Mouse (Mus musculus) retina, embryonic 14.5 days (tissue): ENCODE data around the gene Col11a2.
A peak's percentile ranks its signal among the peaks of the same experiment; 100 is the strongest.

Experiments used
- DNase-seq: peaks from one replicate; pipeline ENCODE4 v3.0.0-alpha.2; 2015; ENCODE audit warnings: low spot score

Gene Col11a2

DNA sequence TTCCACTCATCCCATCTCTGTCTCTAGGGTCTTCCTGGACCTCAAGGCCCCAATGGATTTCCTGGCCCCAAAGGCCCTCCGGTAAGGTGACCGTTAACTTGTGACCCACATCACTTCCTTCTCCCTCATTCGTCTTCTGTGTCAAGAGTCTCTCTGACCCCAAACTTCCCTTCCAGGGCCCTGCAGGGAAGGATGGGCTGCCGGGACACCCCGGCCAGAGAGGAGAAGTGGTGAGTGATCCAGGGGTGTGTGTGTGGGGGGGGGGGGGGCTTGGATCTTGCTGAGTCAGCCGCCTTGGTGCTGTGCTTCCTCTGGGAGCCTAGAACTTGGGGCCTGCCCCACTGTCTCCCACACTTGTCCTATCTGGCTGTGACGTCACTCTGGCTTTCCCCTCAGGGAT, 18.0 kb downstream of the Col11a2 start:
- no peak for DNase-seq

DNA sequence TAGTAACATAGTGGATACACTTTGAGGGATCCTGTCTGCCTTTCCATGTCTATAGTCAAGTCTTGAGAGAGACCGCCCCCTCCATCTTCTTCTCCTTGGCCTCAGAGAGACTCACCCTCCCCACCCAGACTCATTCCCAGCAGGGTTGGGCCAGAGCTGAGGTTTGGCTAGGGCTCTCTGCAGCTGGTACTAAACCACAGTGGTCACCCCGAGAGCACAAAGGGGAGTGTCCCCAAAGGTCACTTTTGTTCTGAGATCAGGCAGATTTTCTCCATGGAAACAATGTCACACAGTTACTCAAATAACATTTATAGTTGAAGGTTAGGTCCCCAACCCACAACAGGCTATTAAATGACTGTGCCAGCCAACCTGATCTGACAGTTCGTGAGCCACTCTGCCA, 29.6 kb downstream of the Col11a2 start:
- no peak for DNase-seq

DNA sequence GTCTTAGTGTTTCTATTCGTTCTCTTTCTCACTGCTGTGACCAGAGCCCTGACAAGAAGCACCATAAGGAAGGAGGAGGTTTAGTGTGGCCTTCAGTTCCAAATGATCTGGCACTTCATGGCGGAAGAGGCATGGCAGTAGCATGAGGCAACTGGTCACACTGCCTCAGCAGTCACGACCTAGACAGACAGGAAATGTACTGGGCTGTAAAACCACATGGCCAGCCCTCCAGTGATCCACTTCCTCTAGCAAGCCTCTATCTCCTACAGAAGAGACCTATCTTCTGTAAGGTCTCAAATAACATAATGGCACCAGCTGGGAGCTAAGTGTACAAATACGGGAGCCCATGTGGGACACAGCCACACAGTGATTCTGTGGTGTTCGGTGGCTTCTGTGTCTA, 32.9 kb downstream of the Col11a2 start:
- DNase-seq: no peak

DNA sequence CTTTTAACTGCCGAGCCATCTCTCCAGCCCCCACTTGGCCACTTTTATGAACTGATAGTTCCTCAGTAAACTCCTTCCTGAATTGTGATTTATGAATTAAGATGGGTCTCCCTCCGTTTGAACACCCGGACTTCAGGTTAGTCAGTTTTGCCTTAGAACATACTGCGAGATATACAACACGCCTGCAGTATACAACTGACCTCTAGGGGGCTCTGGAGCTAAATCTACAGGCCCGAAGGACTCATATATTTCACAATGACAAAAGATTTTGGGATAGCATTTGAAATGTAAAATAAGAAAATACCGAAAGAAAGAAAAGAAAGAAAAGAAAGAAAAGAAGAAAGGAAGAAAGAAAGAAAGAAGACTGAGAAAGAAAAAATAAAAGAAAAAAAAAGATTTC, 36.0 kb downstream of the Col11a2 start:
- DNase-seq: peak; percentile 81

DNA sequence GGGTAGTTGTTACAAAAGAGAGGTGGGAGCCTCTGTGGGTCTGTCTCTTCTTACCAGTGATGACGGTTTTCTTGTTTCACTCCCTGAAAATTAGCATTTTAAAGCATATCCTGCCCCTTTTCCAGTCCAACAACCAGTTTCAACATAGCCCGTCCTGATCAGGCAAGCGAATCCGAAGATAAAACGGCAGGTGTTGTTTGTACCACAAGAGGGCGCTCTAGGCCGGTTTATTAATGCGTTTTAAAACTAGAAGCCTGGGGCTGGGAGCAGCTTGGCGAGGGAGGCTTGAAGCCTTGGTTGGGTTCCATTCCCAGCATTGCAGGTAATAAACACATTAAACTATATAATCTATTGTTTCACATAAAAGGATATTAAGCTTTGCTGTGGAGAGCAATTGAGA, 38.3 kb downstream of the Col11a2 start:
- peak; percentile 95 for DNase-seq

DNA sequence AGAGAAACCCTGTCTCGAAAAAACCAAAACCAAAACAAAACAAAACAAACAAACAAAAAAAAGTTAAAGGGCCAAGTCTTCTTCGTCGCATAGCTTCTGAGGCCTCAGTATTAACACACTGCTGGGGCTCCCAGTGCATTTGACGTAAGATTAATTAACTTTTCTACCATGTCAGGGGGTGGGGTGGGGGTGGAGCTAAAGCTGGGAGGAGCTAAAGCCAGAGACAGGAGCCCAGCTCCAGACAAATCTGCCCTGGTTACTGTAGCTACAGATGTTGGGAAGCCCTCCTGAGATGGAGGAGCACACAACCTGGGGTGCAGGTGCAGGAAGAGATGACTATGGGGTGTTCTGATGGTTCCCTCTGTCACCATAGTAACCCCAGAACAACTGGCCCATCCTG, 38.9 kb downstream of the Col11a2 start:
- DNase-seq: no peak

DNA sequence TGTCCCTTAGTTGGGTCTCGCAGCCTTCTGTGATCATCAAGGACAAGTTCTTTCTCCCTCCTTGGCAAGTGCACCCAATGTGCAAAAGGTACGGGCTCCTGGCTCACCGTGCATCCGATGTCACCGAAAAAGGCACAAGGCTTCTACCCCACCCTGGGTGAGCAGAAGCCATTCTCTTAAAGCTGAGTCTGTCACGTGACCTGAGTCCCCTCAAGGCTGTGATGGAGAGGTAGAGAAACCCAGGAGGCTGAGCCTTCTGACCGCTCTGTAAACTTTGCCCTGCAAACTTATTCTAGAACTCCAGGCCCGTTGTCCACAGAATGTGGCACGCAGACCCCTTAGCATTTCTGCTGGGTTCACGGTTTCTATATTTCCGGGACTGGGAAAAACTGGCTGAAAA, 39.8 kb downstream of the Col11a2 start:
- DNase-seq: no peak

DNA sequence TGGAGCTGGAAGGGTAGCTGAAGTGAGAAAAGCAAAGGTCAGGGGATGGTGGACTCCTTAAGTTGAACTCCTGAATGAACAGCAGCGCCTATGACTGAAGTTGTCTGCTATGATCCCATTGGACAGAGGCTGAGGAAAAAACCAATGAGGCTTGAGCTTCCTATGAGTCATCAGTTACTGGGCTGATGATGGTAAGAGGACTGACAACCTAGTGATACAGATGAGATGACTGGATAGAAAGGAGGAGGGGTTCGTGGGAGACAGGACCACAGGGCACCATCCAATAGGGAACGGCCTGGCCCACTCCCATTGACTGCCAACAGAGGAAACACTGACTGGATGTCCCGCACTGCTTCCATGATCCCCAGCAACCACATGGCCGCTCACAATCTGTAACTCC, 40.4 kb downstream of the Col11a2 start:
- peak; percentile 55 for DNase-seq

DNA sequence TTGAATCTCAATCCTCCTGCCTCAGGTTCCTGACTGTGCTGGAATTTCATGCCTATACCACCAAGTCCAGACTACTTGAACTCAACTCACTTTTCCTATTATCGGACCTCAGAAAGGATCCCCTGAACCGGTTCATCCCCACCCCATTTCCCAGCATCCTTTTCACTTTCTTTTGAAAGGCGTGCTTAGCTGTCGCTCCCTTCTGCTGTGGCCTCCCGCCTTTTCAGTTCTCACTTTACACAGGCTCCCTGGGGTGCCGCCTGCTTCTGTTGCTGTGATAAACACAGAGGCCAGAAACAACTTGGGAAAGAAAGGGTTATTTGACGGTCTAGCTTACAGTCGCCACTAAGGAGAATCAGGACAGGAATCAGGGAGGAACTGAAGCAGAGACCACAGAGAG, 43.9 kb downstream of the Col11a2 start:
- DNase-seq: no peak

DNA sequence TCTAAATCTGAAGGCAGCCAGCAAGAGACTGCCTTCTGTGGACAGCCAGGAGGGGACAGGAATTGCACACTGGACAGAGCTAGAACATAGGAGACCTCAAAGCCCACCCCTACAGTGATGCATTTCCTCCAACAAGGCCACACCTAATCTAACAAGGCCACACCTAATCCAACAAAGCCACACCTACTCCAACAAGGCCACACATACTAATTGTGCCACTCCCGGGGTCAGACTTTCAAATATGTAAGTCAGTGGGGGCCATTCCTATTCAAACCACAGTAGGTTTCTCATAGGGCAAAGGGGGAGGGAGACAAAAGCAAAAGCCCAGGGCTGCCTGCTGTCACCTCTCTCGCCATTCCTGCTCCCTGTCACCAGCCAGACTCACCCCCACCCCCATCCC, 48.1 kb downstream of the Col11a2 start:
- DNase-seq: no peak

DNA sequence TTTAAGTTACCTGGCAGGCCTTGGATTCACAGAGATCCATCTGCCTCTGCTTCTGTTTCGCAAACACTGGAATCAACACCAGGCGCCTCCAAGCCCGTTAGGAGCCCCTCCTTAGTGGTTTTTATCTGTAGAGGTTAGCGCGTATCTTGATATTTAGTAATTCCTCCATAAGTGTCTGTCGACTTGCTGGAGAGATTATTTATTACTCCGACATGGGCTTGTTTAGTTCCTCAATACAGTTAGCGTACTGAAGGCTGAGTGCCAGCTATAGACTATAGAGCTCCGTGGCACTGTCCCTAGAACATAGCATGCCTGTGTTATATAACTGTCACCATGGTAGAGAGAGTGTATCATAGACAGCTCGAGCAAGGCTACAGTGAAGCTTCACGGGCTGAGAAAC, 48.9 kb downstream of the Col11a2 start:
- DNase-seq: no peak

DNA sequence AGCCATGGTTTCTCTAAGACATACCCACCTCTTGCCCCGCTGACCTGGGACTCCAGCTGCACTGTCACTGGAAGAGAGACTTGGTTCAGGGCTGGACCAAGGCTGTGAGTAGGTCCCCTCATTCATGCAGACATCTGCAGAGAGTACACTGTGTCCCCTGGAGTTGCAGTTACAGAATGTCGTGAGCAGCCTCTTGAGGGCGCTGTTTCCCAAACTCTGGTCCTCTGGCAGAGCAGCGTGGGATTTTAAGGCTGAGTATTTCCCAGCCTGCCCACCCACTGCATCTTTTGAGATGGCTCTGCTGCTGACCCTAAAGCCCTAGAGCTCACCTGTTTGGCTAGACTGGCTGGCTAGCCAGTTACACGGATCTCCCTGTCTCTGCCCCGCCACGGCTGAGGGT, 51.7 kb downstream of the Col11a2 start:
- DNase-seq: peak; percentile 46

DNA sequence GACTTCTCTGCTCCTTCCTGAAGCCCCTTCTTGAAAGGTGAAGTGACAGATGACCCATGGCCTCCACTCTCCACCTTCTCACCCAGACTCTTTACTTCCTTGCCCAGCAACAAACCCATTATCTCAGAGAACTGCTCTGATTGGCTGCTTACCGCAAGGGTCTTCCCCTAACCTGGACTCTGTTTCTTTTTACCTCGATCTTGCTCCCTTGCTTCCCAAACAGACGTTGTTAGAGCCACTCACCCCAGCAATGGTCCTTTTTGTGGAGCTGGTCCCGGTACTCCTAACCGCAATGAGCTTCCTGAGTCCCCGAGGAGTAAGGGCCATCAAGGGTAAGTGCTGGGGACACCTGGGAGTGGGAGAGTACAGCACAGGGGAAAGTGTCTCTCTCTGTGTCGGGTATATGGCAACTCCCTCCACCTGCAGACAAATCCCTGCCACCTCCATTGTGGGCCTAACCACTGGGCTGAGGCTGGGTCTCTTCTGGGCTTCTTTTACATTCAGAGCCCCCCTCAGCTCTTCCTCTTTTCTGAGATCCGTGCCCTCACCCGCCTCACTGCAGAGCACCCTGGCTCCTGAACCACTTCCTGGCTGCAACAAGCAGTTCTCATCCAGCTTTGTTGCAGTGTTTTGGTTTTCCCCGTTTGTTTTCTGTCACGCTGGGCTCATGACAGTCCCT, 53.1 kb downstream of the Col11a2 start, which contains the start of gene H2-Oa:
Gene H2-Oa, plus strand, starts transcription at position 144 of the 679 bp plus-strand sequence.
- DNase-seq: no peak

DNA sequence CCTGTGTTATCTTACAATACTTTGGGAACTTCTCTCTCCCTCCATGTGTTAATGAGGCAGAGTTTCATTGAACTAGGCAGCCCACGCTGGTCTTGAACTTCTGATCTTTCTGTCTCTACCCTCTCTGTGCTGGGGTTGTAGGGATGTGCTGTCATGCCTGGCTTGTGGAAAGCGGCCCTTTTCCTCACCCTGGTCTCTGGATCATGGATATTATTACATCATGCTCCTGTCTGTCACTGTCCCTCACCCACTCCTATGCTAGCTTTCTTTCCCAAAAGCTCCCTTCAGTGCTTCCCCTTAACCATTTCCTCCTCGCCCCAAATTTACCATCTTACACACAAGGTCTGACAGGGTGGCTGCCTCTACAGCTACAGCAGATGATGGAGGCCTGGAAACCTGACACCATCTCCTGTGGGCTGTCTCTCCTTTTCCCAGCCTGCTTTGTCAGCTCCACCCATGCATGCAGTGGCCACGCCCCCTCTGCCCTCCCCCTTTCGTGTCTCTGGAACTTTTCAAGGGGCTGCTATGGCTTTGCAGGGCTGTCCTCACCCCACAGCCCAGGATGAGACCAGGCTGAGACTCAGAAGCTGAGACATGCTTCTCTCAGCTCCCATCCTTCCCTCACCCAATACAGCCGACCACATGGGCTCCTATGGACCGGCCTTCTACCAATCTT, 54.1 kb downstream of the Col11a2 start:
- DNase-seq: peak; percentile 73

DNA sequence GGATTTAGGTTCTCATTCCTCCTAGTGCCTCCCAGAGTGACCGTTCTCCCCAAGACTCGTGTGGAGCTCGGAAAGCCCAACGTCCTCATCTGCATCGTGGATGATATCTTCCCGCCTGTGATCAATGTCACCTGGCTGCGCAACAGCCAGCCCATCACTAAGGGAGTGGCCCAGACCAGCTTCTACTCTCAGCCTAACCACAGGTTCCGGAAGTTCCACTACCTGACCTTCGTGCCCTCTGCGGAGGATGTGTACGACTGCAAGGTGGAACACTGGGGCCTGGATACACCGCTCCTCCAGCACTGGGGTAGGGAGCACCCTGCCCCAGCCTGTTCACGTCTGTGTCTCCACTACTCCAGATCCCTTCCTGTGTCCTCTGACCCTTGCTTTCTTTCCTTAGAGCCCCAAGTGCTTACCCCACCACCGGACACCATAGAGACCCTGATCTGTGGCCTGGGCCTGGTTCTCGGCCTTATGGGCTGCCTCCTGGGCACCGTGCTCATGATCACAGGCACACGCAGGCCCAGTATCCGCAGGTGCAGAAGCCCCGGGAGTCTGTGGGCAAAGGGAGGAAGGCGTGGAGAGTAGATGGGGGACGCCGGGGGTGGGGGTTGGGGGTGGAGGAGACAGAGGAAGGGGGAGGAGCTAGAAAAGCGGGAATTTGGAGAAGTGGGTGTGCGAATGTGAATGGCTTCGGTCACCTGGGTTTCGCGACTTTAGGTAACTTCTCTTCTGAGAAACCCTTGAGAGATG, 55.2 kb downstream of the Col11a2 start:
- no peak for DNase-seq

DNA sequence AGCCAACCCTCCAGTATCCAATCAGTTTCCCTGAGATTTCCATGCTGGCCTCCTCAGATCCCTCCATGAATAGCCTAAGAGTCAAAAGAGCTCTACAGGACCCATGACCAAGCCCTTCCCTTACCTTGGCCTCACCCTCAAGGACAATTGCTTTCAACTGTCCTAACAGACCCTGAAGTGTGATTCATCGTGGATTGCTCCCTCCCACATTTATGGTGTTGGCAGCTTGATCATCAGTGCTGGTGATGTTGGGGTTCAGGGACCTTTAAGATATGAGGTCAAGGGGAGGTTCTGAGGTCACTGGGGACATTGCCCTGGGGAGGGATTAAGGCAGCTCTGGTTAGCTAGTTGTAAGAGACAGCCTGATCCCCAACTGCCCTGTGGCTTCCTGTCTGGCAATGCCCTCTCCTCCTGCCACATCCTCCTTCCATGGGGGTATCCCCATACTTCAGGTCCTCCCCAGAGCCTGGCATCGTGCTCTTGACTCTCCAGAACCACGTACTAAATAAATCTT, 57.3 kb downstream of the Col11a2 start:
- no peak for DNase-seq

DNA sequence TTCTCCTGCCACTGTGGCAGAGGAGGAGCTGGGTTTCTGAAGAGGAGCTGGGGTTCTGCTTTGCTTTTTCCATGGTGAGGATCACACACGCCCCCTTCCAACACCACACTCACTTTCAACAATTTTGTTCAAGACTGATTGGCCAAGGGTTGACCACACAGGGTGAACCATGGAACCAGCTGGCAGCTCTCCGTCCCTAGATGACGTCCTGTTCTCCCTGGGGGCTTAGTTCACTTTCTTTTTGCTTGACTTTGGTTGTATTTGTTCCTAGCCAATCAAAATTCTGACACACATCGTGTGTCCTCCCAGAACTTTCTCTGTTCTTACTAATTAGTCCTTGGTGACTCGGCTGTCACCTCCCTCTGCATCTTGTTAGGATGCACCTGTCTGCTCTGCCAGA, 58.0 kb downstream of the Col11a2 start:
- DNase-seq: no peak

DNA sequence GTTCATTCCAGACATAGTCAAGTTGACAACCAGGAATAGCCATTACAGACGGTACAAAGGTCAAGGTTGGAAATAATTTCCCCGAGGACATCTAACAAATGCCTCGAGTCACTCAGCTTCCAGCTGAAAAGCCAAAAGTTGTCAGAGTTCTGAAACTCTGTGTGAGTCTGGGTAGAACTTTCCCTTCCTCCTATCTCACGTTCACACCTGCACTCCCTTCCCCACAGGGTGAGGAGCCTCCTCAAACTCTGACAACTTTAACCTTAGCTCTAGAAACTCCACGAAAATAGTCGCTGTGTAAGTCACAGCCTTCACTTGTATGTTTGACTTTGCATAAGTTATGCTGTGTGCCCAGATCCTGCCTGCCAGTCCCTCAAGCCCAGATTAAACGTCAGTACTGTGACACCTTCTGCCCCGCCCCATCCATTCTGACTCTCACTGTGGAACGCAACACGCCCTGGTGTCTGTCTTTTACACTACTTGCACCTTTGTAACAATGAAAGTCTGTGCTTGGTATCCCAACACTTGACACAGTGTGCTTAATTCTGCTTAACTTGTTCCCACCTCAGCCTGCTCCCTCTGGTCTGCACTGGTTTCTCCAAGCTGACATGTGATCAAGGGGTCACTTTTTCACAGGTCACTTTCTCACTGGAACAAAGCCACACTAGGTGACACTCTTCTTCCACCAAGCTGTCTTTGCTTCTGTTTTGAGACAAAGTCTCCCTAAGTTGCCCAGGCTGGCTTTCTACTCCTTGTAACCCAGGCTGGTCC, 59.7 kb downstream of the Col11a2 start:
- no peak for DNase-seq

DNA sequence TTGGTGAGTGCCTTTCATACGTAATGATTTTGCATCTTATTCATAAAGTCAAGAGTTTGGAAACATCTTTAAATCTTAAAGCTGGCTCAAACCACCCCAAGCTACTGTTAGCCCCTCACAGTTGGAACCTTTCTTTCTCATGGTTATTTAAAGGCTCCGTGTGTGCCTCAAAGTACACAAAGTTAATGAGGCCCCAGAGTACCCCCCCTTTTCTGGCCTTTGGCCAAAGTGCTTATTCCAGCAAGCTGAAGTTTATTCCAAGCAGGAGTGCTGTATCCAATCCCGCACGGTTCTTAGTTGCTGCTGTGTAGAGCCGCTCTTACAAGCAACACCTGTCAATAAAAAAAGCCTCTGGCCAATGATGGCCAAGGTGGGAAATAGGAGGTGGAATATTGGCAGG, 60.3 kb downstream of the Col11a2 start:
- no peak for DNase-seq

DNA sequence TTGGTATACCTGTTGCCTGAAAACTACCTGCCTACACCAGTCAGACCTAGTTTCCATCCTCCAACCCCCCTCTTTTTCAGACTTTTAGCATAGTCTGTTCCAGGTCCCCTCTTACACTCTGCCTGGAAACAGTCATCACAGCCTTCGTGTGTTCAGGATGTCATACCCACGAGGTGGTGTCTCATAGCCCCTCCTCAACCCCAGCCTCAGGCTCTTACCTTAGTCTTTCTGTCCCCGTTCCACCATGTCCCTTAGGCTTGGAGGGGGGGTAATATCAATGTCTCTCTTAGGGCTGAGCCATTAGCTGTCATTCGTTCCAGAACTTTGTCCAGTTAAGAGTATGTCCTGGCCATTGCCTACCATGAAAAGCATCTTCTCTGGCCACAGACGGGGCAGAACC, 61.9 kb downstream of the Col11a2 start:
- no peak for DNase-seq

DNA sequence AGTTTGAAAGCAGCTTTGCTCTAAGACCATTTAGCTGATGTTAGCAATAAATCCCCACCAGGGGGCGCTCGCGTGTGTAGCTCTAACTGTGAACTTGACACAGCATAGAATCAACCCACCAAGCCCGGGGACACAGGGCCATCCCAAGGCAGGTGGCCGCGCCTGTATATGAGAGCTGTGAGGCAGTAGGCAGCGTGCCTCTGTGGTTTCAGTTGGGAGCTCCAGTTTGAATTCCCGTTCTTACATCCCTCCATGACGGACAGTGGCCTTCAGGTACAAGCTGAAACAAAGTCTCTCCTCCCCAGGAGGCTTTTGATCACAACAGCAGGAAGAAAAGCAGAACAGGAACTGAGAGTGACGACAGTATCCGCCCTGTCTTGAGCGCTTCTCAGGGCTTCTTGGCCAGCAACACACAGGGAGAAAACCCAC, 62.4 kb downstream of the Col11a2 start:
- DNase-seq: peak; percentile 99

DNA sequence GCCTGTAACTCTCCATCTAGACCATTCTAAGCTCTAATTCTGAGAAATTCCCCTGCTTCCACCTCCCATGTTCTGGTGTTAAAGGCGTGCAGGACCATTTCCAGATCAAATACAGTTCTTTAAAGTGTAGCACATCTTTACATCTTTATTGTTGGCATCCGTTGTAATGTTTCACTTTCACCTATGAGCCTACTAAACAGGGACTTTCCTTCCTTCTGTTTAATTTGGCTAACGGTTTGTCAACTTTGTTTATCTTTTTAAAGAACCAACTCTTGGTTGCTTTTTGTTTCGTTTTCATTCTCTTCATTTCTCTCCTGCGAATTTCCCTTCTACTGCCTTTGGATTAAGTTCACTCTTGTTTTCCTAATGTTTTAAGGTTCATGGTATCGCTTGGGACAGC, 63.6 kb downstream of the Col11a2 start:
- no peak for DNase-seq
